Mouse (Mus musculus) bone marrow, adult 2 months (tissue): Measurements from ENCODE around the gene Ncmap. TPM values are rescaled to one million over a fixed set of nuclear protein-coding genes. Genes with fewer than 3 reads are reported as not detected.

ENCODE experiments used
- H3K27ac ChIP-seq: fragments of 200-500 bp; 2 replicates; pipeline ENCODE4 v1.5.1; 2012; ENCODE audit warnings: low read depth, mild to moderate bottlenecking, control low read depth, inconsistent platforms, low read length; ENCODE audit not compliant: control insufficient read depth, poor library complexity, insufficient read depth
- H3K4me1 ChIP-seq: fragments of 200-500 bp; 2 replicates; pipeline ENCODE4 v1.6.1; 2011; ENCODE audit warnings: low read length; ENCODE audit not compliant: control insufficient read depth, insufficient read depth
- H3K4me3 ChIP-seq: fragments of 200-500 bp; replicated peaks from 2 replicates; pipeline ENCODE3; 2011; ENCODE audit warnings: mild to moderate bottlenecking, low read depth, low read length, control low read depth; ENCODE audit not compliant: control insufficient read depth
- CTCF ChIP-seq: fragments of 200-500 bp; IDR thresholded peaks from 2 replicates; pipeline ENCODE4 v1.5.1; 2011; ENCODE audit warnings: low read length, control low read depth; ENCODE audit not compliant: control insufficient read depth, insufficient read depth
- POLR2A ChIP-seq: fragments of 200-500 bp; IDR thresholded peaks from 2 replicates; pipeline ENCODE4 v1.6.1; 2011; ENCODE audit warnings: low read depth, mild to moderate bottlenecking, control low read depth, low read length, borderline replicate concordance; ENCODE audit not compliant: control insufficient read depth
- WGBS: fragments of 180-500 bp; shearing (Covaris S2); methylation state at CpG from one replicate; pipeline ENCODE4 v1.1.7; 2018; 5-methylcytosine and 5-hydroxymethylcytosine counted together
- polyA plus RNA-seq: library from polyadenylated mRNA; stranded (reverse); fragments of >200 nt; gene quantifications from 2 replicates; pipeline ENCODE4 v1.2.4, GENCODE M21; 2011; ENCODE audit warnings: low replicate concordance; ENCODE audit not compliant: missing spikeins, insufficient read depth, insufficient read length

The Ncmap gene
- polyA plus RNA-seq, 1 experiment: not detected

GRCm38 (mm10) chr4:135326046-135326445 is 72.0 kb downstream of the Ncmap start:
- H3K4me1 ChIP-seq: no peaks in the 10 kb centered on the region
- H3K27ac ChIP-seq: no peak overlapping the region
- TF ChIP-seq CTCF (no peak), POLR2A (no peak)

GRCm38 (mm10) chr4:135323021-135323420 is 75.0 kb downstream of the Ncmap start:
- no peaks in the 10 kb centered on the region for H3K4me1 ChIP-seq
- H3K4me3 ChIP-seq: no peak overlapping the region
- WGBS: 91% methylated on average over 8 of the region's 8 CpGs
- H3K27ac ChIP-seq: no peak overlapping the region
- no peak for TF ChIP-seq CTCF
- no peak for TF ChIP-seq POLR2A

More at GRCm38 (mm10) chr4:135326046-135326445, 72.0 kb downstream of the Ncmap start:
- H3K4me3 ChIP-seq: no peak overlapping the region

Other genes starting within 250 kb of the Ncmap start
- gene Clic4, start 125.4 kb downstream of the Ncmap start, polyA plus RNA-seq: 34.8 and 42.2 TPM in 2 replicates
- 99.5 and 141 TPM in 2 replicates for gene Srrm1, start 44.9 kb downstream of the Ncmap start, polyA plus RNA-seq
- 16.3 and 18.6 TPM in 2 replicates for gene Rcan3, start 35.6 kb upstream of the Ncmap start, polyA plus RNA-seq
- gene Stpg1, start 96.6 kb upstream of the Ncmap start, polyA plus RNA-seq: 1.4 TPM in 1 of 2 replicates, not detected in the other
- 10.9 and 18.5 TPM in 2 replicates for gene Nipal3, start 96.8 kb upstream of the Ncmap start, polyA plus RNA-seq
- not detected in 2 replicates for gene Grhl3, start 175.4 kb upstream of the Ncmap start, polyA plus RNA-seq